ENCODE assay signal across 30 mouse cellular contexts in genomic region chr4:132979186-132979585, GRCm38 (mm10). TPM values are rescaled to one million over a fixed set of nuclear protein-coding genes. Genes with fewer than 3 reads are reported as not detected.
DNase-seq lines count a peak whose midpoint lies in the region; ATAC-seq and TF ChIP-seq lines count a peak whose summit lies in the region.
"Had no signal": no experiment of that assay in that cellular context is flagged by ENCODE, and none has a peak within 500 bp of the region (broad histone marks: within the 10 kb centered on the region; RNA-seq: fewer than 3 reads in every experiment).

No protein-coding gene starts in this region.

- TF ChIP-seq CTCF in lung, embryonic 14.5 days (IDR thresholded peaks at IDR 0.05; ENCODE audit: low read depth), result no peak

- H3K4me3 ChIP-seq in kidney, embryonic 14.5 days (ENCODE audit: low read length), result no peak overlapping the region
- no peak overlapping the region for H3K4me3 ChIP-seq in lung, embryonic 14.5 days (ENCODE audit: low read depth, low read length)
- H3K4me3 ChIP-seq: hindbrain, embryonic 12.5 days; intestine, embryonic 15.5 days; limb, embryonic 10.5 days; limb, embryonic 15.5 days; midbrain, embryonic 13.5 days; neural tube, embryonic 13.5 days; stomach, embryonic 15.5 days had no signal

- no peaks in the 10 kb centered on the region for H3K36me3 ChIP-seq in kidney, embryonic 14.5 days (ENCODE audit: control insufficient read depth, insufficient read depth, low read length)
- H3K36me3 ChIP-seq in lung, embryonic 14.5 days (ENCODE audit: insufficient read depth), result no peaks in the 10 kb centered on the region
- H3K36me3 ChIP-seq: hindbrain, embryonic 12.5 days; intestine, embryonic 15.5 days; limb, embryonic 10.5 days; limb, embryonic 15.5 days; midbrain, embryonic 13.5 days; neural tube, embryonic 13.5 days; stomach, embryonic 15.5 days had no signal

- H3K27me3 ChIP-seq in kidney, embryonic 14.5 days (ENCODE audit: control insufficient read depth, insufficient read depth, low read length), result peaks cover 9% of the 10 kb centered on the region
- H3K27me3 ChIP-seq in lung, embryonic 14.5 days (ENCODE audit: insufficient read depth, low read length), result peaks cover 8% of the 10 kb centered on the region; the same call in 1 of the 2 replicates

- H3K27ac ChIP-seq in kidney, embryonic 14.5 days (ENCODE audit: low read depth, low read length), result no peak overlapping the region
- no peak overlapping the region for H3K27ac ChIP-seq in lung, embryonic 14.5 days (ENCODE audit: low read depth)
- H3K27ac ChIP-seq: hindbrain, embryonic 12.5 days; hindbrain, postnatal 0 days; intestine, embryonic 15.5 days; limb, embryonic 10.5 days; limb, embryonic 15.5 days; macrophage; midbrain, embryonic 13.5 days; neural tube, embryonic 13.5 days; stomach, embryonic 15.5 days had no signal

- 61% methylated on average over 2 of the region's 2 CpGs for WGBS in kidney, embryonic 14.5 days
- WGBS in lung, embryonic 14.5 days, result 35% methylated on average over 2 of the region's 2 CpGs

- ATAC-seq in kidney, embryonic 14.5 days (ENCODE audit: low FRiP score, low TSS enrichment), result no peak
- no peak for ATAC-seq in lung, embryonic 14.5 days (ENCODE audit: insufficient read depth)
- ATAC-seq: forebrain, embryonic 14.5 days; hindbrain, postnatal 0 days; intestine, embryonic 15.5 days; lung, postnatal 0 days; midbrain, embryonic 13.5 days had no signal

- H3K9me3 ChIP-seq in kidney, embryonic 14.5 days (ENCODE audit: control insufficient read depth, low read length), result no peaks in the 10 kb centered on the region
- no peaks in the 10 kb centered on the region for H3K9me3 ChIP-seq in lung, embryonic 14.5 days (ENCODE audit: low read depth, low read length)
- H3K9me3 ChIP-seq: hindbrain, embryonic 12.5 days; intestine, embryonic 15.5 days; limb, embryonic 10.5 days; limb, embryonic 15.5 days; midbrain, embryonic 13.5 days; neural tube, embryonic 13.5 days; stomach, embryonic 15.5 days had no signal

- peaks cover 19% of the 10 kb centered on the region for H3K4me1 ChIP-seq in kidney, embryonic 14.5 days (ENCODE audit: control insufficient read depth, insufficient read depth, low read length)
- peaks cover 13% of the 10 kb centered on the region for H3K4me1 ChIP-seq in lung, embryonic 14.5 days (ENCODE audit: insufficient read depth)

- peak; percentile 68 for DNase-seq in kidney, adult 11 months
- peak; percentile 51 for DNase-seq in lung, embryonic 14.5 days
- DNase-seq in lung, postnatal 4 days, result no peak
- DNase-seq in kidney, adult 9 months, result peak; percentile 92
- peak; percentile 59 to 85 for DNase-seq in kidney, postnatal 36 days
- DNase-seq in cerebellum, adult 18-20 months, result no peak
- DNase-seq in cerebellum, adult 9-11 months, result no peak
- DNase-seq: adrenal gland, adult 2 months; cerebellum, adult 11 months; gastrocnemius, postnatal 25 days; heart, adult 11 months; heart, postnatal 36 days; layer of hippocampus, adult 9-11 months; retina, postnatal 1 day; right cerebral cortex, postnatal 25 days; thymus, adult 18-20 months; thymus, postnatal 25 days had no signal

- H3K9ac ChIP-seq in kidney, embryonic 14.5 days (ENCODE audit: low read depth, low read length), result no peak overlapping the region
- H3K9ac ChIP-seq in lung, embryonic 14.5 days, result no peak overlapping the region
- H3K9ac ChIP-seq: hindbrain, embryonic 12.5 days; intestine, embryonic 15.5 days; limb, embryonic 15.5 days; midbrain, embryonic 13.5 days; neural tube, embryonic 13.5 days; stomach, embryonic 15.5 days had no signal

- no peak overlapping the region for H3K4me2 ChIP-seq in kidney, embryonic 14.5 days (replicated peaks; ENCODE audit: low read depth, low read length)
- no peak overlapping the region for H3K4me2 ChIP-seq in lung, embryonic 14.5 days
- H3K4me2 ChIP-seq: heart, embryonic 11.5 days; hindbrain, embryonic 12.5 days; intestine, embryonic 15.5 days; limb, embryonic 15.5 days; midbrain, embryonic 13.5 days; neural tube, embryonic 13.5 days; stomach, embryonic 15.5 days had no signal

RNA-seq across cellular contexts. Expression of gene Fgr, which starts 5.3 kb away (rescaled TPM):
- polyA plus RNA-seq in kidney, embryonic 14.5 days (2014; fragmentation: Nextera tagmentation; extraction: Ambion mirVana), result 0.23 and 0.45 TPM in 2 replicates
- polyA plus RNA-seq in lung, embryonic 14.5 days (2014; fragmentation: Nextera tagmentation; extraction: Ambion mirVana), result 0.46 and 0.66 TPM in 2 replicates
- polyA plus RNA-seq: neural tube, embryonic 13.5 days had no signal

RNA-seq across cellular contexts. Expression of gene Ahdc1, which starts 31.9 kb away (rescaled TPM):
- polyA plus RNA-seq in kidney, embryonic 14.5 days (2014; fragmentation: Nextera tagmentation; extraction: Ambion mirVana), result 11.3 and 12.1 TPM in 2 replicates
- polyA plus RNA-seq in lung, embryonic 14.5 days (2014; fragmentation: Nextera tagmentation; extraction: Ambion mirVana), result 10.2 and 10.5 TPM in 2 replicates

RNA-seq across cellular contexts. Expression of gene Fam76a, which starts 56.8 kb away (rescaled TPM):
- polyA plus RNA-seq in kidney, embryonic 14.5 days (2014; fragmentation: Nextera tagmentation; extraction: Ambion mirVana), result 27.2 and 43.3 TPM in 2 replicates
- polyA plus RNA-seq in lung, embryonic 14.5 days (2014; fragmentation: Nextera tagmentation; extraction: Ambion mirVana), result 43.0 and 44.7 TPM in 2 replicates

Comparison
In these comparisons a context has a peak if more than half of its experiments do, and no peak if none do; other contexts are left out.
1. DNase-seq: peak in kidney, adult 11 months (single experiment), lung, embryonic 14.5 days (single experiment), kidney, adult 9 months (single experiment) and kidney, postnatal 36 days (2 of 2); none in lung, postnatal 4 days (0 of 2), cerebellum, adult 18-20 months (0 of 2) and cerebellum, adult 9-11 months (single experiment).